In genomic region chr11:89192815-89193214, GRCm38 (mm10) we compare ENCODE assay signal across 27 mouse cellular contexts.
DNase-seq lines count a peak whose midpoint lies in the region; ATAC-seq and TF ChIP-seq lines count a peak whose summit lies in the region.
"Had no signal": no experiment of that assay in that cellular context is flagged by ENCODE, and none has a peak within 500 bp of the region (broad histone marks: within the 10 kb centered on the region; RNA-seq: fewer than 3 reads in every experiment).

No protein-coding gene starts in this region.

- no peaks in the 10 kb centered on the region for H3K27me3 ChIP-seq in liver, adult 2 months (ENCODE audit: control insufficient read depth, insufficient read depth, low read length)
- 0 out of 2 replicates have a peak, but pooled peaks cover 7% of the 10 kb centered on the region for H3K27me3 ChIP-seq in liver, embryonic 12.5 days (replicated peaks)
- H3K27me3 ChIP-seq: CH12.LX; embryonic facial prominence, embryonic 15.5 days; limb, embryonic 15.5 days; neural tube, embryonic 12.5 days; Patski had no signal

- TF ChIP-seq CTCF in liver, adult 2 months (IDR thresholded peaks at IDR 0.05; ENCODE audit: low read depth, low read length): no peak

- 63% methylated on average over 3 of the region's 3 CpGs for WGBS in liver, adult 2 months
- WGBS in liver, embryonic 12.5 days (ENCODE audit: insufficient replicate concordance): 55% methylated on average over 3 of the region's 3 CpGs

- no peak overlapping the region for H3K27ac ChIP-seq in liver, adult 2 months (replicated peaks; ENCODE audit: insufficient read depth, low read depth, low read length)
- H3K27ac ChIP-seq in liver, embryonic 12.5 days: no peak overlapping the region; the same call in 1 of the 2 replicates
- H3K27ac ChIP-seq: embryonic facial prominence, embryonic 15.5 days; heart, adult 2 months; hindbrain, embryonic 14.5 days; left cerebral cortex, adult 2 months; limb, embryonic 15.5 days; neural tube, embryonic 12.5 days had no signal

- no peak overlapping the region for H3K9ac ChIP-seq in liver, adult 2 months (ENCODE audit: low read depth, low read length)
- H3K9ac ChIP-seq in liver, embryonic 12.5 days: no peak overlapping the region
- H3K9ac ChIP-seq: embryonic facial prominence, embryonic 15.5 days; hindbrain, embryonic 14.5 days; limb, embryonic 15.5 days; lung, embryonic 14.5 days; neural tube, embryonic 12.5 days had no signal

- ATAC-seq in liver, embryonic 12.5 days: no peak
- ATAC-seq in granulocyte monocyte progenitor cell, adult 5-6 weeks (replicated peaks; ENCODE audit: poor library complexity, severe bottlenecking): peak; percentile 94
- ATAC-seq in megakaryocyte progenitor cell, adult 5-6 weeks (replicated peaks; ENCODE audit: poor library complexity): peak; percentile 93
- ATAC-seq: forebrain, embryonic 14.5 days; inflammation-experienced regulatory T-cells, adult 6 months; Patski had no signal

- no peak for TF ChIP-seq POLR2A in liver, adult 2 months (IDR thresholded peaks at IDR 0.05; ENCODE audit: extremely low read depth, insufficient read depth, low read length)

- no peaks in the 10 kb centered on the region for H3K36me3 ChIP-seq in liver, adult 2 months (ENCODE audit: control insufficient read depth, insufficient read depth, low read length)
- no peaks in the 10 kb centered on the region for H3K36me3 ChIP-seq in liver, embryonic 12.5 days
- H3K36me3 ChIP-seq: embryonic facial prominence, embryonic 15.5 days; G1E; limb, embryonic 15.5 days; neural tube, embryonic 12.5 days had no signal

- no peaks in the 10 kb centered on the region; the same call in 1 of the 2 replicates for H3K9me3 ChIP-seq in liver, embryonic 12.5 days (replicated peaks)
- H3K9me3 ChIP-seq: embryonic facial prominence, embryonic 15.5 days; limb, embryonic 15.5 days; neural tube, embryonic 12.5 days had no signal

- H3K79me2 ChIP-seq in liver, adult 2 months (ENCODE audit: control insufficient read depth, insufficient read depth, low read length): no peaks in the 10 kb centered on the region

- DNase-seq in liver, adult 2 months (ENCODE audit: extremely low read depth, low read depth, low spot score): peak; percentile 15
- DNase-seq in 416B (ENCODE audit: low read depth): peak; percentile 71
- DNase-seq in kidney, postnatal 36 days: no peak
- DNase-seq in right cerebral cortex, postnatal 10 days (ENCODE audit: low spot score in 2 of 2): no peak
- DNase-seq: adrenal gland, adult 2 months; B cell, adult 2 months; cerebellum, adult 11-12 months; cerebellum, postnatal 14 days; gastrocnemius, postnatal 10 days; heart, adult 2 months; kidney, postnatal 4 days; lung, embryonic 14.5 days; midbrain, embryonic 14.5 days; right cerebral cortex, postnatal 25 days had no signal

- no peak overlapping the region for H3K4me2 ChIP-seq in liver, embryonic 12.5 days
- H3K4me2 ChIP-seq: embryonic facial prominence, embryonic 15.5 days; hindbrain, embryonic 14.5 days; limb, embryonic 15.5 days; lung, embryonic 14.5 days; neural tube, embryonic 12.5 days had no signal

- H3K4me3 ChIP-seq in liver, adult 2 months (ENCODE audit: insufficient read depth, low read depth, low read length): no peak overlapping the region
- H3K4me3 ChIP-seq in liver, embryonic 12.5 days: no peak overlapping the region
- H3K4me3 ChIP-seq: embryonic facial prominence, embryonic 15.5 days; heart, adult 2 months; left cerebral cortex, adult 2 months; limb, embryonic 15.5 days; neural tube, embryonic 12.5 days had no signal

- no peaks in the 10 kb centered on the region for H3K4me1 ChIP-seq in liver, adult 2 months (ENCODE audit: control insufficient read depth, insufficient read depth, low read length)
- no peaks in the 10 kb centered on the region for H3K4me1 ChIP-seq in liver, embryonic 12.5 days
- H3K4me1 ChIP-seq: limb, embryonic 15.5 days; neural tube, embryonic 12.5 days had no signal

Comparison
In these comparisons a context has a peak if more than half of its experiments do, and no peak if none do; other contexts are left out.
1. DNase-seq: peak in liver, adult 2 months (single experiment) and 416B (single experiment); none in kidney, postnatal 36 days (0 of 2) and right cerebral cortex, postnatal 10 days (0 of 2).